Mouse (Mus musculus) lung, embryonic 15.5 days (tissue): Measurements from ENCODE around the gene Hspb2. TPM values are rescaled to one million over a fixed set of nuclear protein-coding genes. Genes with fewer than 3 reads are reported as not detected.

ENCODE experiments used
- ATAC-seq: fragments of 200-750 bp; cut with Nextera tagmentation; 2 replicates; pipeline ENCODE4 v1.8.0; 2017; ENCODE audit warnings: moderate number of reproducible peaks, borderline replicate concordance; ENCODE audit not compliant: low FRiP score, low TSS enrichment; ENCODE audit errors: extremely low read depth
- H3K27ac ChIP-seq: fragments of 300-500 bp; sonication (generic); 2 replicates; pipeline ENCODE4 v1.5.1; 2015; ENCODE audit warnings: moderate library complexity, mild to moderate bottlenecking, inconsistent platforms
- H3K27me3 ChIP-seq: fragments of 300-500 bp; sonication (generic); 2 replicates; pipeline ENCODE4 v1.6.1; 2015; ENCODE audit warnings: inconsistent platforms
- H3K36me3 ChIP-seq: fragments of 300-500 bp; sonication (generic); 2 replicates; pipeline ENCODE4 v1.6.1; 2015; ENCODE audit warnings: inconsistent platforms
- H3K4me1 ChIP-seq: fragments of 300-500 bp; sonication (generic); 2 replicates; pipeline ENCODE4 v1.6.1; 2015; ENCODE audit warnings: inconsistent platforms
- H3K4me2 ChIP-seq: fragments of 300-500 bp; sonication (generic); 2 replicates; pipeline ENCODE4 v1.6.1; 2015; ENCODE audit warnings: inconsistent platforms, mild to moderate bottlenecking, moderate library complexity
- H3K4me3 ChIP-seq: fragments of 300-500 bp; sonication (generic); 2 replicates; pipeline ENCODE4 v1.5.1; 2015; ENCODE audit warnings: mild to moderate bottlenecking, inconsistent platforms
- H3K9ac ChIP-seq: fragments of 300-500 bp; sonication (generic); 2 replicates; pipeline ENCODE4 v1.6.1; 2015; ENCODE audit warnings: inconsistent platforms
- H3K9me3 ChIP-seq: fragments of 300-500 bp; sonication (generic); 2 replicates; pipeline ENCODE4 v1.6.1; 2016; ENCODE audit warnings: inconsistent platforms
- WGBS: fragments of 180-500 bp; shearing (Covaris S2); methylation state at CpG from one replicate; pipeline ENCODE4 v1.1.7; 2015; 5-methylcytosine and 5-hydroxymethylcytosine counted together
- polyA plus RNA-seq: library from polyadenylated mRNA; unstranded; fragments of >200 nt; fragmentation: Nextera tagmentation; extraction: Ambion mirVana; gene quantifications from 2 replicates; pipeline ENCODE4 v1.2.1, GENCODE M21; 2015

The Hspb2 gene
- polyA plus RNA-seq, 1 experiment from 2014 or later: 16.4 TPM

DNA sequence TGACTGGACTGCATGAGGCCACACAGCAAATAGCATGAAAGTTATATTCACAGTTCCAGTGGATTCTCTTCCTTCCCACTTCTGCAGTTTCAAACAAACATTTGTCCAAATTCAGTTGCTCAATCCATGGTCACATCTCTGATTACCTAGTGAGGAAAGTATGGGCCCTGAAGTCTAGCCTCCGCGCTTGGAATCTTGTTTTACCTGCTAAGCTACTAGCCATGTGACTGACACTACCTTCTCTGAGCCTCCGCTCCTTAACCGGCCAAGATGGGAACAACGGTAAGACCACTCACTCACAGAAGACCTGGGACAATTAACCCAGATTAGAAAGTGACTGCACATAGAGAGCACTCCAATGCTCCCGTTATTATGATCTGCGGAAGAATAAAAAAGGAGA, 6.3 kb downstream of the Hspb2 start:
- Histone ChIP-seq H3K4me2 (peak overlapping the region; percentile 57), H3K4me1 (0 out of 2 replicates have a peak, but pooled peaks cover 11% of the 10 kb centered on the region), H3K9me3 (no peaks in the 10 kb centered on the region), H3K27ac (peak overlapping the region; percentile 91), H3K27me3 (no peaks in the 10 kb centered on the region), H3K9ac (peak overlapping the region; percentile 41), H3K4me3 (peak overlapping the region; percentile 41), H3K36me3 (no peaks in the 10 kb centered on the region)
- peak; percentile 78; the same call in 1 of the 2 replicates for ATAC-seq
- 16% methylated on average over 7 of the region's 7 CpGs for WGBS

DNA sequence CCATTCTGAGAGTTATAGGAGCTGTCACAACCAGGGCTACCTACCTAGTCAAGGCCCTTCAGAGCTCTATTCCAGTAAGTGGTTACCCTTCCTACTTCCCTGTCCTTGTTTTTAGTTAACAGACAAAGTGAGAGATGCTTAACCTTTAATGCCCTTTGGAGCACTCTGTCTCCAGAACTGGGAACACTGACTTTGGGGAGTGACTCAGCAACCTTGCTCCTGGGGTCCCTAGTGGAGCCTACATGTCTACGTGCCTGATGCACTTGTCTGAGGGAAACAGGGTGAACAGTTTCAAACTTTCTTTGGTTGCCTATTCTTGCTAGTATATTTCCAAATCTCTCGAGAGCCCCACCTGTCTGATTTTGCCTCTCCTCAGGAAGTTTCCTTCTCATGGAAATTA, 9.4 kb downstream of the Hspb2 start:
- no peaks in the 10 kb centered on the region for H3K27me3 ChIP-seq
- no peak for ATAC-seq
- H3K36me3 ChIP-seq: no peaks in the 10 kb centered on the region
- peaks cover 15% of the 10 kb centered on the region for H3K4me1 ChIP-seq
- WGBS: 69% methylated on average over 2 of the region's 2 CpGs
- H3K27ac ChIP-seq: no peak overlapping the region
- no peak overlapping the region for H3K9ac ChIP-seq
- H3K4me3 ChIP-seq: no peak overlapping the region
- H3K4me2 ChIP-seq: no peak overlapping the region
- no peaks in the 10 kb centered on the region for H3K9me3 ChIP-seq

GRCm38 (mm10) chr9:50742261-50742660, 9.9 kb downstream of the Hspb2 start:
- H3K36me3 ChIP-seq: no peaks in the 10 kb centered on the region
- 70% methylated on average over 3 of the region's 3 CpGs for WGBS
- H3K9me3 ChIP-seq: no peaks in the 10 kb centered on the region
- ATAC-seq: no peak
- peaks cover 15% of the 10 kb centered on the region for H3K4me1 ChIP-seq
- no peaks in the 10 kb centered on the region for H3K27me3 ChIP-seq
- H3K27ac ChIP-seq: no peak overlapping the region
- no peak overlapping the region for H3K4me3 ChIP-seq
- no peak overlapping the region for H3K9ac ChIP-seq
- no peak overlapping the region for H3K4me2 ChIP-seq

DNA sequence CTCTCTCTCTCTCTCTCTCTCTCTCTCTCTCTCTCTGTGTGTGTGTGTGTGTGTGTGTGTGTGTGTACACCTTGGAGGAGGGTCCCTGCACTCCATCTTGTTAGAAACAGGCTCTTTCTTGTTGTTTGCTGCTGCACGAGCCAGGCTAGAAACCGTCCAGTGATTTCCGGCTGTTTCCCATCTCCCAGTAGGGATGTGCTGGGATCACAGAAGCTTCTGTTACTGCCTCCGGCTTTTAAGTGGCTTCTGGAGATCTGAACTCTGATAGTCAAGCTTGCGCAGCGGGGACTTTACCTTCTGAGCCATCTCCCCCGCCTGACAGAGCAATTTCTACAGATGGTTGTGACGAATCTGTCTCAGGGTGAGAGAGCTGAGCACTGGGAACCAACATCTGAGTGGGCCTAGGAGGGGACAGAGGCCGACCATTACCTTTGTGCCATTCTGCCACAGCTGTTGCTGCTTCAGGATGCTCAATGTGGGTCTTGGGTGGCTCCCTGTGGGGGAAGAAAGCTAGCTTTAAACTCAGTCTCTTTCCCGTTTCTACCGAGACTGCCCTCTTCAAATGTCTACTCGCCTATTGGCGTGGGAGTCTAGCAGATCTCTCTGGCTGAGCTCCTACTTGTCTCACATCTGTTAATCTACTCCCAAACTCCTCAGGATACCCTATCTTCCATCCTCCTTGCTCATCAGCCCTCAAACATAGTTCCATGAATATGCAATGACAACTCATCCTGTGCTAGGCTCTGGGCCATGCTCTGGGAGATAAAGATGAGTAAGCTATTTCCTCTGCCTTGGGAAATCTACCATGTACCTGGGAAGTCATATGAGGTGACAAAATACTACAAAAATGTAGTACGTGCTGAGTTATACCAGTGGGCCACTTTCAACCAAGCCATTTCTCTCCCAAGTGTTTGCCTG, 11.0 kb downstream of the Hspb2 start:
- no peak for ATAC-seq
- no peaks in the 10 kb centered on the region for H3K36me3 ChIP-seq
- WGBS: 80% methylated on average over 14 of the region's 14 CpGs

GRCm38 (mm10) chr9:50738914-50739870, 13.0 kb downstream of the Hspb2 start, which contains the start of gene Dixdc1:
TSS of gene Dixdc1 (minus strand) at chr9:50739517.
- no peaks in the 10 kb centered on the region for H3K27me3 ChIP-seq
- H3K36me3 ChIP-seq: no peaks in the 10 kb centered on the region
- peaks cover 9% of the 10 kb centered on the region for H3K4me1 ChIP-seq
- H3K9me3 ChIP-seq: no peaks in the 10 kb centered on the region
- peak; percentile 97 for ATAC-seq
- H3K4me3 ChIP-seq: peak within 1 kb of the TSS; percentile 35
- no peak within 1 kb of the TSS for H3K27ac ChIP-seq
- peak within 1 kb of the TSS; percentile 59 for H3K4me2 ChIP-seq
- no peak within 1 kb of the TSS for H3K9ac ChIP-seq
- 12% methylated on average over 36 of the region's 36 CpGs for WGBS

More for the DNA sequence above, 11.0 kb downstream of the Hspb2 start:
- Histone ChIP-seq H3K9ac (no peak overlapping the region), H3K27me3 (no peaks in the 10 kb centered on the region), H3K4me2 (no peak overlapping the region), H3K4me1 (peaks cover 9% of the 10 kb centered on the region), H3K27ac (no peak overlapping the region), H3K9me3 (no peaks in the 10 kb centered on the region), H3K4me3 (no peak overlapping the region)

- no peaks in the 10 kb centered on the region for H3K27me3 ChIP-seq
- no peak for ATAC-seq
- H3K9ac ChIP-seq: no peak overlapping the region
- 2% methylated on average over 9 of the region's 9 CpGs for whole genome bisulfite sequencing
- H3K4me1 ChIP-seq: peaks cover 9% of the 10 kb centered on the region
- H3K9me3 ChIP-seq: no peaks in the 10 kb centered on the region
- H3K36me3 ChIP-seq: no peaks in the 10 kb centered on the region
- no peak overlapping the region for H3K27ac ChIP-seq
- no peak overlapping the region for H3K4me3 ChIP-seq
- H3K4me2 ChIP-seq: no peak overlapping the region
These were observed 17.2 kb downstream of the Hspb2 start for GRCm38 (mm10) chr9:50734989-50735388.

GRCm38 (mm10) chr9:50732560-50732959, 19.6 kb downstream of the Hspb2 start:
- Histone ChIP-seq H3K4me3 (no peak overlapping the region), H3K27ac (no peak overlapping the region), H3K9ac (no peak overlapping the region), H3K9me3 (no peaks in the 10 kb centered on the region), H3K27me3 (no peaks in the 10 kb centered on the region), H3K4me1 (peaks cover 8% of the 10 kb centered on the region; the same call in 1 of the 2 replicates), H3K36me3 (no peaks in the 10 kb centered on the region), H3K4me2 (no peak overlapping the region)
- WGBS: 16% methylated on average over 4 of the region's 4 CpGs
- ATAC-seq: no peak

DNA sequence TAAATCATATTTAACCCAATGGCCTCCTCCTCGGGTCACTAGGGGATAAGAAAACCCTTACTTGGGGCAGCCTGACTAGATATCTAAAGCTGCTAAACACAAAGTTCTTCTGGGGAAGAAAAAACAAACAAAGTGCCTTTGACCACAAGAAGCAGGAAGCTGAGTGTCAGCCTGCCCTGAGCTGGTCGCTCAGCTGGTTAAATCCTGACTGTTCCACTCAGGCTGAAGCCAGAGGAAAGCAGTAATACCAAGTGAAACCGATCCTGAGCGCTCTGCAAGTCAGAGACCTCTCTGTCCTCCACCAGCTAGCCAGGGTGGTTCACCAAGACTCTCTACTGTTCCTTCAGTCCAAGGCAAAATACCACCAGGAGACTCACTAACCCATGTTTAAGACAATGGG, 22.6 kb downstream of the Hspb2 start:
- Histone ChIP-seq H3K4me3 (no peak overlapping the region), H3K36me3 (no peaks in the 10 kb centered on the region), H3K9me3 (no peaks in the 10 kb centered on the region), H3K27ac (no peak overlapping the region), H3K4me1 (peaks cover 24% of the 10 kb centered on the region; the same call in 1 of the 2 replicates), H3K9ac (no peak overlapping the region), H3K4me2 (no peak overlapping the region), H3K27me3 (no peaks in the 10 kb centered on the region)
- no peak for ATAC-seq
- WGBS: 26% methylated on average over 4 of the region's 4 CpGs

DNA sequence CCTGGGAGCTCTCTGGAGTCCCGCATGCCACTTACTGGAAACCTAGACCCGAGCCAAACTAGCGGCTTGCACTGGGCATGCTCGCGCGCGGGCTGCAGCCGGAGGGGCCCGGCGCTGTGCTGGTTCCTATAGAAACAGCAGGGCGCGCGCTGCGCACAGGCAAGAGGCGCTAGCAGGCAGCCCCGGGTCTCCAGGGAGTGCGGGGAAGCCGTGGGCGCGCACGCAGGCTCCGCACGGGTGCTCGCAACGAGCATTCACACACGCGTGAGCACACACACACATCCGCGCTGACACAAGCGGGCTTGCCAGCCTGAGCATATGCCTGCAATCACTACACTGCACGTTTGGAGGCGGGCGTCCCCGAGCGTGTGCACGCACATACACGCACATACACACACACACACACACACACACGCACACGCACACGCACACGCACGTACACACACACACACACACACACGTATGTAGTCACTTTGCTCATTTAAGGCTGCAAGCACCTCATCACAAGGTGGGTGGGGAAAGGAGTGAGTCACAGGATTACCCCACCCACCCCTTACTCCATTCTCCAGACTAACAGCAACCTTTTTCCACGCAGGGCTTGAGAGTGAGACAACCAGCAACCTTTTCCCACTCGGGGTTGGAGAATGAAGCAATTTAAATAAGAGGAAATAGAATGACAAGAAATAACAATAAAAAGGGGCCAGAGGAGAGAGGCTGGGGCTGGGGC, 24.1 kb downstream of the Hspb2 start:
- ATAC-seq: peak; percentile 88
- Histone ChIP-seq H3K9me3 (no peaks in the 10 kb centered on the region), H3K4me2 (peak overlapping the region; percentile 91), H3K4me1 (peaks cover 38% of the 10 kb centered on the region), H3K36me3 (no peaks in the 10 kb centered on the region), H3K27ac (no peak overlapping the region), H3K4me3 (peak overlapping the region; percentile 66), H3K9ac (peak overlapping the region; percentile 61), H3K27me3 (no peaks in the 10 kb centered on the region)
- 0% methylated on average over 41 of the region's 45 CpGs for WGBS

GRCm38 (mm10) chr9:50727171-50727924, 24.8 kb downstream of the Hspb2 start:
- peak; percentile 15 for ATAC-seq
- Histone ChIP-seq H3K36me3 (no peaks in the 10 kb centered on the region), H3K27me3 (no peaks in the 10 kb centered on the region), H3K9me3 (no peaks in the 10 kb centered on the region), H3K9ac (peak overlapping the region; percentile 61), H3K4me1 (peaks cover 44% of the 10 kb centered on the region), H3K27ac (no peak overlapping the region), H3K4me2 (peak overlapping the region; percentile 91), H3K4me3 (peak overlapping the region; percentile 66)
- 5% methylated on average over 29 of the region's 30 CpGs for WGBS
